Mouse (Mus musculus): ENCODE data around the gene Frmd6.

GRCm38 (mm10) chr12:70851342-70851960, 26.1 kb downstream of the Frmd6 start:
- no peak for TF ChIP-seq ZNF384 (IDR thresholded peaks at IDR 0.05; ENCODE audit: low read depth, low read length)
- TF ChIP-seq CTCF (conservative IDR thresholded peaks at IDR 0.05 in 1 of 2, IDR thresholded peaks at IDR 0.05 in 1 of 2; ENCODE audit: low read depth in 2 of 2, low read length in 2 of 2) = no peak
- TF ChIP-seq USF1 (IDR thresholded peaks at IDR 0.05; ENCODE audit: low read depth, low read length) = no peak
- TF ChIP-seq JUND (conservative IDR thresholded peaks at IDR 0.05; ENCODE audit: low read depth, low read length) = no peak
- no peak for TF ChIP-seq SMC3 (IDR thresholded peaks at IDR 0.05; ENCODE audit: low read depth, low read length)
- TF ChIP-seq USF2 (conservative IDR thresholded peaks at IDR 0.05; ENCODE audit: low read depth, low read length) = no peak
- TF ChIP-seq ZC3H11A (IDR thresholded peaks at IDR 0.05; ENCODE audit: low read depth, low read length) = no peak
- TF ChIP-seq ETS1 (conservative IDR thresholded peaks at IDR 0.05; ENCODE audit: low read depth, low read length) = no peak
- TF ChIP-seq TCF12 (IDR thresholded peaks at IDR 0.05; ENCODE audit: low read depth, low read length) = no peak
- no peak for TF ChIP-seq MYC (IDR thresholded peaks at IDR 0.05; ENCODE audit: low read depth, low read length)
- TF ChIP-seq POLR2A (IDR thresholded peaks at IDR 0.05; ENCODE audit: low read depth, low read length) = no peak
- no peak for TF ChIP-seq MAFK (IDR thresholded peaks at IDR 0.05; ENCODE audit: insufficient replicate concordance, low read length)
- no peak for TF ChIP-seq MXI1 (IDR thresholded peaks at IDR 0.05; ENCODE audit: low read depth, low read length)
- TF ChIP-seq HCFC1 (IDR thresholded peaks at IDR 0.05; ENCODE audit: low read depth, low read length) = no peak
